Mouse (Mus musculus): ENCODE measurements around the gene Fn3k.

The Fn3k gene

DNA sequence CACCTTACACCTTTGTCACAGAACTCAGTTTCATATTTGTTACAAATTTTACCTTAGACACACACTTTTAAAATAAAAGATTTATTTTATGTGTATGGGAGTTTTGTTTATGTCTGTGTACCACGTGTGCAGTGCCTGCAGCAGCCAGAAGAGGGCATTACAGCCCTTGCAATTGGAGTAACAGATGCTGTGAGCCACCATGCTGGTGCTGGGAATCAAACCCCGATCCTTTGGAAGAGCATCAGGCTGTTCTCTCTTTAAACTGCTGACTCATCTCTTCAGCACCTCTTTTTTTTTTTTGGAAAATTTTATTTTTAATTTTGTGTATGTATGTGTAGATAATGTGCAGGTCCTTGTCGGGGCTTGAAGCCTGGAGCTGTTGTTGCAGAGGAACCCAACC, 23.2 kb downstream of the Fn3k start:
- DNase-seq, result no peak

DNA sequence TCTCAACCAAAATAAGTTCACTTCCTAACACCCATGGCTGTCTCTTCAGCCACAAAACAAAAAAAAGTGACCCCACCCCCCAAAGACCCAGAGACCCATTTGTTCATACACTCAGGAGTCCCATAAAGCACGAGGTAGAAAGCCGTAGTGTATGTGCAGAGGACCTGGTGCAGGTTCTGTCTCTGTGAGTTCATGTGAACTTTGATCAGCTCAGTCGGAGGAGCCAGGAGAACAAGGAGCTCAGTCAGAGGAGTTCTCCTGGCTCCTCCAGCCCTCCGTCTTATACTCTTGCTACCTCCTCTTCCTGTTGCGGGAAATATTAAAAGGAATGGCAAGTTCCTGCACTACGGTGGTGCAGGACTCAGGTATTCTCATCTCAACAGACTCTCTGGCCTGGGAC, 32.7 kb downstream of the Fn3k start:
- no peak for DNase-seq

DNA sequence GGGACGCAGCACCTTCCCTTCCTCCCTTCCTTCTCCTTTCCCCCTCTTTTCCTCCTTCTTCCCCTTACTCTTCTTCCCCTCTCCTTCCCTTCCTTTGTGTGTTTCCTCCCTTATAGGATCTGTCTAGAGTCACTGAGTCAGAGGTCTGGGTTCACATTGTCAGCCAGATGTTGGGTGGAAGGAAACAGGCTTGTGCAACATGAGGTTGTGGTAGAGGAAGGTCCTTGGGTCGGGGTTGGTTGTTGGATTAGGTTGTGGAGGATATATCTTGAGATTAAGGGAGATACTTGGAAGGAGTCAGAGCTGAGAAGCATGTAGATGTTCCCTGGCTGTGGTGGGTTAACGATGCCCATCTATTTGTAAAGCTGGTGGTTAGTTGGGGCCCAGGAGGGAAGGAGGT, 40.1 kb downstream of the Fn3k start:
- DNase-seq, result no peak

GRCm38 (mm10) chr11:121475699-121476415, 41.1 kb downstream of the Fn3k start:
- peak; percentile 54 for DNase-seq

- no peak for DNase-seq
Observed at GRCm38 (mm10) chr11:121479476-121480203, 44.9 kb downstream of the Fn3k start.

DNA sequence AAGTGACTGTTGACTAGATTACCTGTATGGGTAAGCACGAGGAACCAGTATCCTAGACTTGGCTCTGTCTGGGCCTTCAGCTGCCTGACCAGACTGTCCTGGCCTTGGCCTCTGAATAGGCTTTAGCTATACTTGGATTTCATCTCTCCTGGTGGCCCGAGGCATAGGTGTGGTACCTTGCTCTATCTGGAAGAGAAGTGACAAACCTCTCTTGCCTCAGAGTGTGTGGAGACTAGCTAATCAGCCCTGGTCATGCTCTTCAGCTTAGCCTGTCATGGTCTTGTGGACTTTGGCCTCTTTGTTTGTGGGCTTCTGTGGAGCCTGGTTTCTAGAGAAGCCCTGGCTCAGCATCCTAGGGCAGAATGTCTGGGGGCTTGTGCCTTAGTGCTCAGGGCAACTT, 46.4 kb downstream of the Fn3k start:
- no peak for DNase-seq

DNA sequence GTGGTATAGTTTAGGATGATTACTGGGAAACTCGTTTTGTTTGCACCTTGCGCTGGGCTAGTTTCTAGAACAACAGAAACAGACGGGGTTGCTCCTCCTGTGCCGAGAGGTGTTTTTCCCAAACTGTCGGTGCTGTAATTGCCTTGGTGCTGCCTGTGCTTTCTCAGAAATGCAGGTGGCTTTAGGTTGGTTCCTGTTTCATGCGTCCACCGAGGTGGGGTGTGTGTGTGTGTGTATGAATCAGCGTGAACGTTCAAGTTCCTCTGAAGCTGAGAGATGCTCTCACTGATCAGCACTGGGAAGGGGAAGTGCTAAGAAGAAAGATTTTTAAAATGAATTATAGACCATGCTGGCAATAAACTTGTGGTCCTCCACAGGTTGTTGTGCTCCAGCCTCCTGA, 51.2 kb downstream of the Fn3k start:
- no peak for DNase-seq

- DNase-seq, result no peak
Observed at GRCm38 (mm10) chr11:121490651-121491050, 55.9 kb downstream of the Fn3k start.

Data from cerebellum, adult 11 months (tissue).